25 mouse cellular contexts compared by ENCODE assay signal in the genomic region with DNA sequence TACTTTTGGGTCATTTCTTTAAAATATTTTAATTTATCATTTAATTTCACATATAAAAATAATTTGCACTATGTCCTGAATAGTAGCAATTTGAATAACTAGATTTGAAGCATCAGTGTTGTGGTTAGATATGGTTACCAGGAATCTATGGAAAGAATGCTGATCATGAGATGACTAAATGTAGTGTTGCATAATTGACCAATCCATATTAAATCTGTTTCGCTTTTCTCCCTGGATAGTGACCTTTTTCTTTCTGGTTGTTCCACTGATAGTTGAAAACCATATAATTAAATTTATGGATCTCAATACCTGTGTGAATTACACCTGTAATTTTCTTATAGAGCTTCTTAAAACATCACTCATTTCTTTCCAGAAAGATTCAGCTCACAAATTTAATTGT.
"Had no signal": no experiment of that assay in that cellular context is flagged by ENCODE, and none has a peak within 500 bp of the region (broad histone marks: within the 10 kb centered on the region; RNA-seq: fewer than 3 reads in every experiment).

No protein-coding gene starts in this region.

- H3K4me3 ChIP-seq: heart, embryonic 10.5 days; heart, embryonic 12.5 days; hindbrain, embryonic 10.5 days; hindbrain, embryonic 12.5 days; intestine, embryonic 15.5 days; layer of hippocampus, adult 2 months; left cerebral cortex, adult 2 months; limb, embryonic 10.5 days; limb, embryonic 12.5 days; liver, embryonic 13.5 days had no signal

- DNase-seq: gastrocnemius, postnatal 25 days; heart, adult 18-20 months; heart, postnatal 10 days; heart, postnatal 4 days; kidney, adult 18-20 months; kidney, adult 8-10 months; kidney, postnatal 10 days; kidney, postnatal 25 days; kidney, postnatal 4 days; liver; liver, embryonic 13.5 days had no signal

- H3K27me3 ChIP-seq: heart, embryonic 12.5 days; hindbrain, embryonic 12.5 days; intestine, embryonic 15.5 days; limb, embryonic 12.5 days; liver, embryonic 13.5 days had no signal

- ATAC-seq: hindbrain, embryonic 16.5 days; inflammation-experienced regulatory T-cells, adult 6 months; intestine, embryonic 15.5 days; intestine, postnatal 0 days had no signal

- H3K9me3 ChIP-seq: heart, embryonic 10.5 days; heart, embryonic 12.5 days; hindbrain, embryonic 10.5 days; hindbrain, embryonic 12.5 days; intestine, embryonic 15.5 days; limb, embryonic 10.5 days; limb, embryonic 12.5 days; liver, embryonic 13.5 days had no signal

- H3K4me2 ChIP-seq: heart, embryonic 12.5 days; hindbrain, embryonic 12.5 days; hindbrain, embryonic 14.5 days; intestine, embryonic 15.5 days; limb, embryonic 12.5 days; liver, embryonic 11.5 days; liver, embryonic 13.5 days had no signal

- H3K36me3 ChIP-seq: heart, embryonic 10.5 days; heart, embryonic 12.5 days; hindbrain, embryonic 10.5 days; hindbrain, embryonic 12.5 days; intestine, embryonic 15.5 days; limb, embryonic 10.5 days; limb, embryonic 12.5 days; liver, embryonic 13.5 days had no signal

- H3K4me1 ChIP-seq: heart, embryonic 10.5 days; heart, embryonic 12.5 days; hindbrain, embryonic 10.5 days; hindbrain, embryonic 12.5 days; intestine, embryonic 15.5 days; limb, embryonic 10.5 days; limb, embryonic 12.5 days; liver, embryonic 13.5 days had no signal

- H3K27ac ChIP-seq: heart, embryonic 10.5 days; hindbrain, embryonic 10.5 days; hindbrain, embryonic 12.5 days; hindbrain, embryonic 14.5 days; intestine, embryonic 15.5 days; layer of hippocampus, adult 2 months; left cerebral cortex, adult 2 months; limb, embryonic 10.5 days; limb, embryonic 12.5 days; liver, embryonic 13.5 days had no signal

- H3K9ac ChIP-seq: heart, embryonic 12.5 days; hindbrain, embryonic 12.5 days; hindbrain, embryonic 14.5 days; intestine, embryonic 15.5 days; limb, embryonic 12.5 days; liver, embryonic 13.5 days had no signal
